Mouse (Mus musculus) kidney, embryonic 14.5 days (tissue): ENCODE data around the gene Adad2. TPM values are rescaled to one million over a fixed set of nuclear protein-coding genes. Genes with fewer than 3 reads are reported as not detected.

Experiments used
- ATAC-seq: fragments of 200-750 bp; cut with Nextera tagmentation; 2 replicates; pipeline ENCODE4 v1.8.0; 2017; ENCODE audit warnings: moderate number of reproducible peaks, mild to moderate bottlenecking, moderate TSS enrichment, moderate library complexity; ENCODE audit not compliant: low FRiP score, low TSS enrichment
- H3K27ac ChIP-seq: fragments of 300-500 bp; sonication (generic); 2 replicates; pipeline ENCODE4 v1.5.1; 2014; ENCODE audit warnings: low read depth, mild to moderate bottlenecking, low read length, moderate library complexity, mixed read lengths
- H3K27me3 ChIP-seq: fragments of 300-500 bp; sonication (generic); 2 replicates; pipeline ENCODE4 v1.6.1; 2014; ENCODE audit warnings: mild to moderate bottlenecking, low read length; ENCODE audit not compliant: control insufficient read depth, insufficient read depth
- H3K36me3 ChIP-seq: fragments of 300-500 bp; sonication (generic); 2 replicates; pipeline ENCODE4 v1.6.1; 2014; ENCODE audit warnings: low read length, mixed read lengths; ENCODE audit not compliant: control insufficient read depth, insufficient read depth
- H3K4me1 ChIP-seq: fragments of 300-500 bp; sonication (generic); 2 replicates; pipeline ENCODE4 v1.6.1; 2014; ENCODE audit warnings: low read length, mixed read lengths; ENCODE audit not compliant: control insufficient read depth, insufficient read depth
- H3K4me2 ChIP-seq: fragments of 300-500 bp; sonication (generic); replicated peaks from 2 replicates; pipeline ENCODE4 v1.6.1; 2014; ENCODE audit warnings: low read depth, mild to moderate bottlenecking, low read length
- H3K4me3 ChIP-seq: fragments of 300-500 bp; sonication (generic); 2 replicates; pipeline ENCODE4 v1.5.1; 2014; ENCODE audit warnings: mild to moderate bottlenecking, low read length
- H3K9ac ChIP-seq: fragments of 300-500 bp; sonication (generic); 2 replicates; pipeline ENCODE4 v1.6.1; 2014; ENCODE audit warnings: low read depth, mild to moderate bottlenecking, low read length, moderate library complexity
- H3K9me3 ChIP-seq: fragments of 300-500 bp; sonication (generic); 2 replicates; pipeline ENCODE4 v1.6.1; 2016; ENCODE audit warnings: low read length; ENCODE audit not compliant: control insufficient read depth
- WGBS: fragments of 180-500 bp; shearing (Covaris S2); extraction: QIAGEN DNeasy Blood & Tissue Kit; methylation state at CpG from one replicate; pipeline ENCODE4 v1.1.7; 2014; 5-methylcytosine and 5-hydroxymethylcytosine counted together
- polyA plus RNA-seq: library from polyadenylated mRNA; unstranded; fragments of >200 nt; fragmentation: Nextera tagmentation; extraction: Ambion mirVana; gene quantifications from 2 replicates; pipeline ENCODE4 v1.2.1, GENCODE M21; 2014

Adad2 gene
- polyA plus RNA-seq, 1 experiment from 2014 or later, result not detected

DNA sequence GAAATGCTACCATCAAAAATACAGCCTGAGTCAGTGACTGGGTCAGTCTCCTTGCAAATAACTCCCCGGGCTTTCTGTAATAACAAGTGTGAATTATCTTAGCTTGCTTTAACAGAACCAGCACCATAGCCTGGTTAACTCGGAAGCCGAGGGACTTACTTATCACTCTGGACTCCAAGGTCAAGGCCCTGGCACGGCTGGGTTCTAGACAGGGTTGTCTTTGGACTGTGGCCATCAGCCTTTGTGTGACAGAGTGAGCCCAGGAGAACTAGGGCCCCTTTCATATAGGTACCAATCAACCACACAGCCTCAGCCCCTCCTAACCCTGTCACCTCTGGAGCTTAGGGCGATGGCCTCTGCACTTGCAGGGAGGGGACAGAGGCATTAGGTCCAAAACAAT, 28.5 kb downstream of the Adad2 start:
- ATAC-seq, result no peak
- no peaks in the 10 kb centered on the region for H3K4me1 ChIP-seq
- H3K27ac ChIP-seq, result no peak overlapping the region
- no peaks in the 10 kb centered on the region for H3K27me3 ChIP-seq
- no peak overlapping the region for H3K4me2 ChIP-seq
- H3K36me3 ChIP-seq, result no peaks in the 10 kb centered on the region
- H3K9ac ChIP-seq, result no peak overlapping the region
- WGBS, result 69% methylated on average over 5 of the region's 5 CpGs
- H3K4me3 ChIP-seq, result no peak overlapping the region
- H3K9me3 ChIP-seq, result no peaks in the 10 kb centered on the region

- Histone ChIP-seq H3K27me3 (no peaks in the 10 kb centered on the region), H3K9me3 (no peaks in the 10 kb centered on the region; the same call in 1 of the 2 replicates), H3K9ac (no peak overlapping the region), H3K4me3 (no peak overlapping the region), H3K36me3 (no peaks in the 10 kb centered on the region), H3K4me2 (no peak overlapping the region), H3K27ac (no peak overlapping the region), H3K4me1 (no peaks in the 10 kb centered on the region)
- ATAC-seq, result no peak
- WGBS, result 88% methylated on average over 1 of the region's 1 CpGs
Measured at GRCm38 (mm10) chr8:119642960-119643359, 30.4 kb downstream of the Adad2 start.

- H3K9ac ChIP-seq, result no peak overlapping the region
- WGBS, result 74% methylated on average over 17 of the region's 17 CpGs
- no peak for ATAC-seq
- H3K4me1 ChIP-seq, result no peaks in the 10 kb centered on the region
- no peaks in the 10 kb centered on the region for H3K36me3 ChIP-seq
- no peak overlapping the region for H3K4me3 ChIP-seq
- H3K27ac ChIP-seq, result no peak overlapping the region
- H3K9me3 ChIP-seq, result no peaks in the 10 kb centered on the region; the same call in 1 of the 2 replicates
- no peaks in the 10 kb centered on the region for H3K27me3 ChIP-seq
- no peak overlapping the region for H3K4me2 ChIP-seq
Measured at GRCm38 (mm10) chr8:119644429-119644960, 31.9 kb downstream of the Adad2 start.

- H3K27ac ChIP-seq, result no peak overlapping the region
- no peaks in the 10 kb centered on the region for H3K36me3 ChIP-seq
- WGBS, result 56% methylated on average over 18 of the region's 18 CpGs
- no peaks in the 10 kb centered on the region; the same call in 1 of the 2 replicates for H3K9me3 ChIP-seq
- no peak overlapping the region for H3K4me2 ChIP-seq
- H3K27me3 ChIP-seq, result no peaks in the 10 kb centered on the region
- no peaks in the 10 kb centered on the region for H3K4me1 ChIP-seq
- no peak for ATAC-seq
- H3K9ac ChIP-seq, result no peak overlapping the region
- H3K4me3 ChIP-seq, result no peak overlapping the region
Measured at GRCm38 (mm10) chr8:119644981-119645597, 32.5 kb downstream of the Adad2 start.

DNA sequence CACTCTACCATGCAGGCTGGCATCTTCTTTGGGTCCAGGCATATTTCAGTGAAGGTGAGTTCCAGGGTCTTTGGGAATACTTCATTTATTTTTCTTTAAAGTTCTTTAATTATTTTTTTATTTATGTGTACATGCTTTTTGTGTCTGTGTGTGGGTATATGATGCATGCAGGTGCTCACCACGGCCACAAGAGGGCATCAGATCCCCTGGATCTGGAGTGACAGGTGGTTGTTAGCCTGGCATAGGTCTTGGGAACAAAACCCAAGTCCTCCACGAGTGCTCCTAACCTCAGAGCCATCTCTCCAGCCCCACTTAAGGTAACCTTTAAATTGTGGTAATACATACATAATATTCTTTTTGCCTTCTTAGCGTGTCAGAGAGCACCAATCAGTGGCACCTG, 33.6 kb downstream of the Adad2 start:
- Histone ChIP-seq H3K27ac (no peak overlapping the region), H3K4me1 (no peaks in the 10 kb centered on the region), H3K4me3 (no peak overlapping the region), H3K27me3 (no peaks in the 10 kb centered on the region), H3K36me3 (no peaks in the 10 kb centered on the region), H3K9me3 (no peaks in the 10 kb centered on the region; the same call in 1 of the 2 replicates), H3K9ac (no peak overlapping the region), H3K4me2 (no peak overlapping the region)
- ATAC-seq, result no peak
- 76% methylated on average over 3 of the region's 3 CpGs for whole genome bisulfite sequencing

DNA sequence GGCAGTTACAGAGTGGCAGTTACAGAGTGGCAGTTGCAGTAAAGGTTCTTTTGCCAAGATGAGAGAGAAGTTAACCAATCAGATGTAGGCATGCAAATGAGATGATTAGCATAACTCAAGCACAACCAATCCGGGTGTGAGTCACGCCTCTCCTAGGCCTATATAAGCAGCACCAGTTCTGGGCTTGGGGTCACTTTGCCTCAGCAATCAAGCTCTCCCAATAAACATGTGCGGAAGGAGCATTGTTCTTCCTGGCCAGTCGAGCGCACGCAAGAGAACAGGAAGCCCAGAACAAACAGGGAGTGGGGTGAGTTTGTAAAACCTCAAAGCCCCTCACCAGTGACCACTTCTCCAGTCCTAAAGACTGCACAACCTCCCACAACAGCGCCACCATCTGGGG, 34.3 kb downstream of the Adad2 start:
- no peaks in the 10 kb centered on the region; the same call in 1 of the 2 replicates for H3K9me3 ChIP-seq
- no peak overlapping the region for H3K27ac ChIP-seq
- no peaks in the 10 kb centered on the region for H3K27me3 ChIP-seq
- WGBS, result 90% methylated on average over 7 of the region's 7 CpGs
- no peak overlapping the region for H3K4me2 ChIP-seq
- H3K4me1 ChIP-seq, result no peaks in the 10 kb centered on the region
- no peaks in the 10 kb centered on the region for H3K36me3 ChIP-seq
- no peak for ATAC-seq
- H3K9ac ChIP-seq, result no peak overlapping the region
- no peak overlapping the region for H3K4me3 ChIP-seq

- no peak overlapping the region for H3K9ac ChIP-seq
- H3K36me3 ChIP-seq, result no peaks in the 10 kb centered on the region
- no peaks in the 10 kb centered on the region for H3K27me3 ChIP-seq
- H3K4me1 ChIP-seq, result peaks cover 5% of the 10 kb centered on the region; the same call in 1 of the 2 replicates
- H3K4me2 ChIP-seq, result no peak overlapping the region
- ATAC-seq, result peak; percentile 87
- WGBS, result 7% methylated on average over 2 of the region's 2 CpGs
- no peak overlapping the region for H3K4me3 ChIP-seq
- H3K27ac ChIP-seq, result no peak overlapping the region
- no peaks in the 10 kb centered on the region; the same call in 1 of the 2 replicates for H3K9me3 ChIP-seq
Measured at GRCm38 (mm10) chr8:119651324-119651723, 38.8 kb downstream of the Adad2 start.

DNA sequence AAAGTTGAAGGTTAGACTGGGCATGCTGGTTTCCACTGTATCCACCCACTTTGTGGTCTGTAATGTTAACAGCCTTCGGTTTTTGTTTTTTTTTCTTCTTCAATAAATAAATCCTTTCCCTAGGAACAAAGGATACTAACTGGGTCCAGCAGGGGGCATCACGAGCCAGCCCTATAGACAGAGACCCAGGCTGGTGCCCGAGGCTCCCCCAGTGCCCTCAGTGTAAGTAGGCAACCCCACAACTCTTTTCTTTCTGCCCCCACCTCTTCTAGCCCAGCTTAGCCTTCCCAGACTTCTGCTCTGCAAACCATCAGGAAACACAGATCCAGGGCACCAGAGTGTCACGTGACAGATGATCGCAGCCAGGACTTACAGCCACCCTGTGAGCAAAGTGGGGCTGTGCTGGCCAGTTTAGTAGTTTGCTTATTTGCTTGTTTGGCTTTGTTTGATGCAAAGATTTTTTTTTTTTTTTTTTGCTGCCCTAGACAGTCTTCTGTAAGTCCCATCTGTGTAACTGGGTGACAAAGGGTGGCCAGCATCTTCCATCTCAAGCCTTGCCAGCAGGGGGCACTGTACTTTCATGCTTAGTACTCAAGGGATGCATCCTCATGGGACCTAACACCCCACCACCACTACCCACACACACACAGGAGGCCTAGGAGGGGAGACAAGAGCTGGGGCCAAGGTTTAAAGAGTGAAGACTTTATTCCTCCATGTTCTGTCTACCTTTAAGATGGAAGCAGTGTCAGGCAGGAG, 44.3 kb downstream of the Adad2 start:
- Histone ChIP-seq H3K9ac (no peak overlapping the region), H3K36me3 (no peaks in the 10 kb centered on the region), H3K4me3 (no peak overlapping the region), H3K9me3 (no peaks in the 10 kb centered on the region; the same call in 1 of the 2 replicates), H3K4me1 (peaks cover 16% of the 10 kb centered on the region), H3K27ac (no peak overlapping the region), H3K4me2 (no peak overlapping the region), H3K27me3 (no peaks in the 10 kb centered on the region)
- ATAC-seq, result no peak
- 62% methylated on average over 5 of the region's 5 CpGs for WGBS

GRCm38 (mm10) chr8:119661081-119661480, 48.5 kb downstream of the Adad2 start:
- WGBS, result 6% methylated on average over 9 of the region's 9 CpGs
- Histone ChIP-seq H3K4me3 (no peak overlapping the region), H3K9me3 (no peaks in the 10 kb centered on the region; the same call in 1 of the 2 replicates), H3K9ac (no peak overlapping the region), H3K27me3 (no peaks in the 10 kb centered on the region), H3K4me2 (no peak overlapping the region), H3K36me3 (no peaks in the 10 kb centered on the region), H3K27ac (no peak overlapping the region), H3K4me1 (peaks cover 26% of the 10 kb centered on the region)
- ATAC-seq, result peak; percentile 72
